In the genomic region with DNA sequence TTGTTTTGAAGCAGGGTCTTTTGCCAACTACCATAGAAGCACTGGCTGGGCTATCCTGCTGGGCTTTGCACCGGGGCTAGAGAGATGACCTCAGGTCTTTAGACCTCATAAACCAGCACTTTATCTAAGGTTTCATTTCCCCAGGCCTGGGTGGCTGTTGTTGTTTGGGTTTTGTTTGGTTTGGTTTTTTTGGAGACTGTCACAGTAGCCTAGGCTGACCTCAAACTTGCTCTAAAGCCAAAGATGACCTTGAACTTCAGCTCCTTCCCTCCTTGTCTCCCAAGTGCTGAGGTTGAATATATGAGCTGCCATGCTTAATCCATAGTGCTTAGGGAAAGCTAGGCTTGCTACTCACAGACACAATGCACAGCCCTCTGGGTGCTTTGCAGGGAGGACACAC, we compare ENCODE assay signal across 33 mouse cellular contexts.
"Had no signal": no experiment of that assay in that cellular context is flagged by ENCODE, and none has a peak within 500 bp of the region (broad histone marks: within the 10 kb centered on the region; RNA-seq: fewer than 3 reads in every experiment).

No protein-coding gene starts in this region.

- H3K4me1 ChIP-seq: heart, embryonic 10.5 days; hindbrain, embryonic 15.5 days; intestine, embryonic 15.5 days had no signal

- H3K9ac ChIP-seq: heart, embryonic 12.5 days; heart, embryonic 13.5 days; heart, embryonic 15.5 days; hindbrain, embryonic 12.5 days; hindbrain, embryonic 13.5 days; hindbrain, embryonic 14.5 days; hindbrain, embryonic 15.5 days; intestine, embryonic 15.5 days; kidney, embryonic 15.5 days had no signal

- H3K4me2 ChIP-seq: heart, embryonic 11.5 days; heart, embryonic 12.5 days; heart, embryonic 13.5 days; heart, embryonic 15.5 days; hindbrain, embryonic 12.5 days; hindbrain, embryonic 13.5 days; hindbrain, embryonic 14.5 days; hindbrain, embryonic 15.5 days; intestine, embryonic 15.5 days; kidney, embryonic 15.5 days had no signal

- DNase-seq: heart, postnatal 10 days; heart, postnatal 14 days; heart, postnatal 36 days; heart, postnatal 4 days; kidney, adult 11 months; kidney, adult 18-20 months; kidney, adult 8-10 months; kidney, adult 9 months; kidney, postnatal 10 days; kidney, postnatal 14 days; kidney, postnatal 25 days; kidney, postnatal 4 days; layer of hippocampus, adult 9-11 months; layer of hippocampus, postnatal 36 days had no signal

- H3K27me3 ChIP-seq: heart, embryonic 12.5 days; heart, embryonic 13.5 days; heart, embryonic 15.5 days; hindbrain, embryonic 12.5 days; hindbrain, embryonic 13.5 days; hindbrain, embryonic 15.5 days; intestine, embryonic 15.5 days; kidney, embryonic 15.5 days had no signal

- H3K27ac ChIP-seq: heart, embryonic 13.5 days; heart, embryonic 15.5 days; hindbrain, embryonic 10.5 days; hindbrain, embryonic 12.5 days; hindbrain, embryonic 13.5 days; hindbrain, embryonic 14.5 days; hindbrain, embryonic 15.5 days; hindbrain, postnatal 0 days; intestine, embryonic 15.5 days; kidney, embryonic 15.5 days; kidney, postnatal 0 days; layer of hippocampus, adult 2 months had no signal

- H3K9me3 ChIP-seq: heart, embryonic 10.5 days; heart, embryonic 12.5 days; heart, embryonic 13.5 days; heart, embryonic 15.5 days; hindbrain, embryonic 10.5 days; hindbrain, embryonic 12.5 days; hindbrain, embryonic 13.5 days; hindbrain, embryonic 15.5 days; intestine, embryonic 15.5 days; kidney, embryonic 15.5 days had no signal

- H3K4me3 ChIP-seq: heart, embryonic 10.5 days; heart, embryonic 12.5 days; heart, embryonic 13.5 days; heart, embryonic 15.5 days; hindbrain, embryonic 10.5 days; hindbrain, embryonic 12.5 days; hindbrain, embryonic 13.5 days; hindbrain, embryonic 15.5 days; intestine, embryonic 15.5 days; kidney, embryonic 15.5 days; layer of hippocampus, adult 2 months had no signal

- ATAC-seq: hindbrain, embryonic 16.5 days; hindbrain, postnatal 0 days; inflammation-experienced regulatory T-cells, adult 6 months; intestine, embryonic 15.5 days; intestine, embryonic 16.5 days; intestine, postnatal 0 days had no signal
